Mouse (Mus musculus): Measurements from ENCODE around the gene Arhgap1. TPM values are rescaled to one million over a fixed set of nuclear protein-coding genes. Genes with fewer than 3 reads are reported as not detected.
"Not testable (repeated sequence)": the region's sequence is repeated elsewhere in the genome, so short reads cannot be mapped to it uniquely, and the experiment has no call there.

Arhgap1 gene
- polyA plus RNA-seq (2012; rRNA removed) = 105 and 126 TPM in 2 replicates
- 121 and 125 TPM in 2 replicates for polyA plus RNA-seq (2014; fragmentation: Nextera tagmentation; extraction: Ambion mirVana)

- H3K9ac ChIP-seq (ENCODE audit: low read depth, low read length, severe bottlenecking) = peak within 1 kb of the TSS; percentile 89
- H3K36me3 ChIP-seq (ENCODE audit: control insufficient read depth, insufficient read depth, low read length) = peaks cover 51% of the 10 kb centered on the region
- no peaks in the 10 kb centered on the region for H3K27me3 ChIP-seq (ENCODE audit: control insufficient read depth, insufficient read depth, low read length)
- TF ChIP-seq POLR2A (IDR thresholded peaks at IDR 0.05; ENCODE audit: borderline replicate concordance, extremely low read depth, insufficient read depth, insufficient read length) = peak; percentile 40; the same call in 1 of the 2 replicates
- ATAC-seq (ENCODE audit: low FRiP score, low read depth) (peak; percentile 96), DNase-seq (ENCODE audit: low spot score) (peak; percentile 100)
- 0% methylated on average over 44 of the region's 44 CpGs for WGBS
- peak within 1 kb of the TSS; percentile 82 for H3K4me2 ChIP-seq (replicated peaks; ENCODE audit: low read depth, low read length, severe bottlenecking)
- peak within 1 kb of the TSS; percentile 71 for H3K4me3 ChIP-seq (replicated peaks; ENCODE audit: low read length)
- H3K9me3 ChIP-seq (ENCODE audit: control insufficient read depth, low read length) = no peaks in the 10 kb centered on the region
- peaks cover 11% of the 10 kb centered on the region for H3K4me1 ChIP-seq (ENCODE audit: control insufficient read depth, insufficient read depth, low read length)
- peak within 1 kb of the TSS; percentile 81 for H3K27ac ChIP-seq (replicated peaks; ENCODE audit: low read depth, low read length)
These were observed at the start of gene Arhgap1, which contains the start of gene Zfp408 for GRCm38 (mm10) chr2:91649553-91650359. Arhgap1 (plus strand) TSS chr2:91649860. Zfp408 (minus strand) TSS chr2:91649791.

- WGBS = 96% methylated on average over 4 of the region's 4 CpGs
- no peak overlapping the region for H3K4me2 ChIP-seq (replicated peaks; ENCODE audit: low read depth, low read length, severe bottlenecking)
- no peaks in the 10 kb centered on the region for H3K4me1 ChIP-seq (ENCODE audit: control insufficient read depth, insufficient read depth, low read length)
- peaks cover 81% of the 10 kb centered on the region for H3K36me3 ChIP-seq (ENCODE audit: control insufficient read depth, insufficient read depth, low read length)
- no peak for TF ChIP-seq POLR2A (IDR thresholded peaks at IDR 0.05; ENCODE audit: borderline replicate concordance, extremely low read depth, insufficient read depth, insufficient read length)
- H3K27ac ChIP-seq (replicated peaks; ENCODE audit: low read depth, low read length) = no peak overlapping the region
- ATAC-seq (ENCODE audit: low FRiP score, low read depth) (no peak), DNase-seq (ENCODE audit: low spot score) (no peak)
- no peak overlapping the region for H3K9ac ChIP-seq (ENCODE audit: low read depth, low read length, severe bottlenecking)
- H3K4me3 ChIP-seq (replicated peaks; ENCODE audit: low read length) = no peak overlapping the region
- H3K27me3 ChIP-seq (ENCODE audit: control insufficient read depth, insufficient read depth, low read length) = no peaks in the 10 kb centered on the region
- H3K9me3 ChIP-seq (ENCODE audit: control insufficient read depth, low read length) = no peaks in the 10 kb centered on the region
These were observed 49.2 kb upstream of the Arhgap1 start for GRCm38 (mm10) chr2:91600475-91600874.

GRCm38 (mm10) chr2:91602389-91602788, 47.3 kb upstream of the Arhgap1 start:
- no peaks in the 10 kb centered on the region for H3K9me3 ChIP-seq (ENCODE audit: control insufficient read depth, low read length)
- H3K27ac ChIP-seq (replicated peaks; ENCODE audit: low read depth, low read length) = no peak overlapping the region
- no peak overlapping the region for H3K4me2 ChIP-seq (replicated peaks; ENCODE audit: low read depth, low read length, severe bottlenecking)
- H3K27me3 ChIP-seq (ENCODE audit: control insufficient read depth, insufficient read depth, low read length) = no peaks in the 10 kb centered on the region
- no peak for TF ChIP-seq POLR2A (IDR thresholded peaks at IDR 0.05; ENCODE audit: borderline replicate concordance, extremely low read depth, insufficient read depth, insufficient read length)
- 93% methylated on average over 4 of the region's 4 CpGs for WGBS
- H3K9ac ChIP-seq (ENCODE audit: low read depth, low read length, severe bottlenecking) = no peak overlapping the region
- ATAC-seq (ENCODE audit: low FRiP score, low read depth) (no peak), DNase-seq (ENCODE audit: low spot score) (no peak)
- H3K4me1 ChIP-seq (ENCODE audit: control insufficient read depth, insufficient read depth, low read length) = no peaks in the 10 kb centered on the region
- peaks cover 81% of the 10 kb centered on the region for H3K36me3 ChIP-seq (ENCODE audit: control insufficient read depth, insufficient read depth, low read length)
- H3K4me3 ChIP-seq (replicated peaks; ENCODE audit: low read length) = no peak overlapping the region

- peaks cover 67% of the 10 kb centered on the region for H3K36me3 ChIP-seq (ENCODE audit: control insufficient read depth, insufficient read depth, low read length)
- H3K27ac ChIP-seq (replicated peaks; ENCODE audit: low read depth, low read length); ATAC-seq (ENCODE audit: low FRiP score, low read depth); H3K27me3 ChIP-seq (ENCODE audit: control insufficient read depth, insufficient read depth, low read length); H3K9me3 ChIP-seq (ENCODE audit: control insufficient read depth, low read length); H3K4me1 ChIP-seq (ENCODE audit: control insufficient read depth, insufficient read depth, low read length); H3K4me3 ChIP-seq (replicated peaks; ENCODE audit: low read length); H3K4me2 ChIP-seq (replicated peaks; ENCODE audit: low read depth, low read length, severe bottlenecking); H3K9ac ChIP-seq (ENCODE audit: low read depth, low read length, severe bottlenecking); DNase-seq (ENCODE audit: low spot score): not testable (repeated sequence)
These were observed 40.3 kb upstream of the Arhgap1 start for GRCm38 (mm10) chr2:91609370-91609769.

- no peak for TF ChIP-seq POLR2A (IDR thresholded peaks at IDR 0.05; ENCODE audit: borderline replicate concordance, extremely low read depth, insufficient read depth, insufficient read length)
- Histone ChIP-seq H3K4me1 (ENCODE audit: control insufficient read depth, insufficient read depth, low read length) (no peaks in the 10 kb centered on the region), H3K27me3 (ENCODE audit: control insufficient read depth, insufficient read depth, low read length) (no peaks in the 10 kb centered on the region), H3K36me3 (ENCODE audit: control insufficient read depth, insufficient read depth, low read length) (peaks cover 61% of the 10 kb centered on the region), H3K9me3 (ENCODE audit: control insufficient read depth, low read length) (no peaks in the 10 kb centered on the region), H3K9ac (ENCODE audit: low read depth, low read length, severe bottlenecking) (no peak overlapping the region), H3K4me3 (replicated peaks; ENCODE audit: low read length) (no peak overlapping the region), H3K27ac (replicated peaks; ENCODE audit: low read depth, low read length) (no peak overlapping the region), H3K4me2 (replicated peaks; ENCODE audit: low read depth, low read length, severe bottlenecking) (no peak overlapping the region)
- ATAC-seq (ENCODE audit: low FRiP score, low read depth) (no peak), DNase-seq (ENCODE audit: low spot score) (no peak)
- WGBS = 92% methylated on average over 5 of the region's 5 CpGs
These were observed 27.3 kb upstream of the Arhgap1 start for GRCm38 (mm10) chr2:91622356-91622755.

- H3K4me2 ChIP-seq (replicated peaks; ENCODE audit: low read depth, low read length, severe bottlenecking); H3K9ac ChIP-seq (ENCODE audit: low read depth, low read length, severe bottlenecking); H3K9me3 ChIP-seq (ENCODE audit: control insufficient read depth, low read length); H3K4me3 ChIP-seq (replicated peaks; ENCODE audit: low read length); DNase-seq (ENCODE audit: low spot score); H3K4me1 ChIP-seq (ENCODE audit: control insufficient read depth, insufficient read depth, low read length); H3K27ac ChIP-seq (replicated peaks; ENCODE audit: low read depth, low read length); ATAC-seq (ENCODE audit: low FRiP score, low read depth); H3K27me3 ChIP-seq (ENCODE audit: control insufficient read depth, insufficient read depth, low read length): not testable (repeated sequence)
- H3K36me3 ChIP-seq (ENCODE audit: control insufficient read depth, insufficient read depth, low read length) = peaks cover 51% of the 10 kb centered on the region
- WGBS = 96% methylated on average over 7 of the region's 7 CpGs
These were observed 26.3 kb upstream of the Arhgap1 start for GRCm38 (mm10) chr2:91623366-91623765.
